Mouse (Mus musculus) midbrain, embryonic 11.5 days (tissue): ENCODE data around the gene Ehd1. TPM values are rescaled to one million over a fixed set of nuclear protein-coding genes. Genes with fewer than 3 reads are reported as not detected.

Source experiments
- ATAC-seq: fragments of 200-750 bp; cut with Nextera tagmentation; 2 replicates; pipeline ENCODE4 v1.8.0; 2017; ENCODE audit warnings: moderate TSS enrichment, moderate library complexity; ENCODE audit not compliant: low FRiP score
- DNase-seq: peaks from one replicate; pipeline ENCODE4 v3.0.0; 2015; ENCODE audit warnings: low spot score; ENCODE audit errors: missing footprints
- H3K27ac ChIP-seq: fragments of 300-500 bp; sonication (generic); 2 replicates; pipeline ENCODE4 v1.5.1; 2014; ENCODE audit warnings: low read depth, low read length
- H3K27me3 ChIP-seq: fragments of 300-500 bp; sonication (generic); 2 replicates; pipeline ENCODE4 v1.6.1; 2014; ENCODE audit warnings: mild to moderate bottlenecking, low read length, moderate library complexity, mixed read lengths; ENCODE audit not compliant: control insufficient read depth, insufficient read depth
- H3K36me3 ChIP-seq: fragments of 300-500 bp; sonication (generic); 2 replicates; pipeline ENCODE4 v1.6.1; 2014; ENCODE audit warnings: mild to moderate bottlenecking, low read length, moderate library complexity, mixed read lengths; ENCODE audit not compliant: control insufficient read depth, insufficient read depth
- H3K4me1 ChIP-seq: fragments of 300-500 bp; sonication (generic); 2 replicates; pipeline ENCODE4 v1.6.1; 2014; ENCODE audit warnings: low read length; ENCODE audit not compliant: control insufficient read depth, insufficient read depth
- H3K4me2 ChIP-seq: fragments of 300-500 bp; sonication (generic); 2 replicates; pipeline ENCODE4 v1.6.1; 2014; ENCODE audit warnings: mild to moderate bottlenecking, moderate library complexity
- H3K4me3 ChIP-seq: fragments of 300-500 bp; sonication (generic); 2 replicates; pipeline ENCODE4 v1.5.1; 2014; ENCODE audit warnings: low read depth, low read length
- H3K9ac ChIP-seq: fragments of 300-500 bp; sonication (generic); 2 replicates; pipeline ENCODE4 v1.6.1; 2014; ENCODE audit warnings: low read length
- H3K9me3 ChIP-seq: fragments of 300-500 bp; sonication (generic); 2 replicates; pipeline ENCODE4 v1.6.1; 2016; ENCODE audit warnings: low read length; ENCODE audit not compliant: control insufficient read depth
- WGBS: fragments of 180-500 bp; shearing (Covaris S2); extraction: QIAGEN DNeasy Blood & Tissue Kit; methylation state at CpG from one replicate; pipeline ENCODE4 v1.1.7; 2014; 5-methylcytosine and 5-hydroxymethylcytosine counted together
- microRNA counts: library from miRNA; unstranded; fragments of <30 nt; microRNA quantifications from one replicate; lab custom pipeline; 2015
- microRNA-seq: library from miRNA; unstranded; fragments of <30 nt; microRNA quantifications from one replicate; pipeline ENCODE4, GENCODE M21; 2017
- polyA plus RNA-seq: library from polyadenylated mRNA; unstranded; fragments of >200 nt; fragmentation: Nextera tagmentation; extraction: Ambion mirVana; gene quantifications from 2 replicates; pipeline ENCODE4 v1.2.1, GENCODE M21; 2014

Ehd1 gene
- polyA plus RNA-seq, 1 experiment from 2014 or later, result 68.2 TPM

DNA sequence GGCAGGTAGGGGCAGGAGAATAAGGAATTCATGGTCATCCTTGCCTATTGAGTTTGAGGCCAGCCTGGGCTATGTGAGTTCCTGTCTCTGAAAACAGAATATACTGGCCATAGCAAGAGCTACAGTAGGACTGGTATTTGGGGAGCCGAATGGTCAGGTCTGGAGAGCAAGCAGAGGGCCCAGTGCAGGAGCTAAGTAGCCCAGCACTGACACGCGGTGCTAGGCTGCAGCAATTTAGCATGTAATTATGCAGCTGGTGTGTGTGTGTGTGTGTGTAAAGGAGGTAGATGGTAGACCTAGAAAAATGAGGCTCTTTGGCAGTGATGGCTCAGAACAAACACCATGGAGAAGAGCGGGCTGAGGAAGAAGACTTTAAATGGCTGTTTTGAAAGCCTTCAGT, 71.1 kb downstream of the Ehd1 start:
- Histone ChIP-seq H3K4me2 (no peak overlapping the region), H3K4me1 (peaks cover 2% of the 10 kb centered on the region; the same call in 1 of the 2 replicates), H3K4me3 (no peak overlapping the region), H3K9ac (no peak overlapping the region), H3K9me3 (no peaks in the 10 kb centered on the region), H3K27me3 (no peaks in the 10 kb centered on the region), H3K27ac (no peak overlapping the region), H3K36me3 (no peaks in the 10 kb centered on the region)
- DNase-seq (peak; percentile 51), ATAC-seq (no peak)
- WGBS, result 95% methylated on average over 4 of the region's 4 CpGs

DNA sequence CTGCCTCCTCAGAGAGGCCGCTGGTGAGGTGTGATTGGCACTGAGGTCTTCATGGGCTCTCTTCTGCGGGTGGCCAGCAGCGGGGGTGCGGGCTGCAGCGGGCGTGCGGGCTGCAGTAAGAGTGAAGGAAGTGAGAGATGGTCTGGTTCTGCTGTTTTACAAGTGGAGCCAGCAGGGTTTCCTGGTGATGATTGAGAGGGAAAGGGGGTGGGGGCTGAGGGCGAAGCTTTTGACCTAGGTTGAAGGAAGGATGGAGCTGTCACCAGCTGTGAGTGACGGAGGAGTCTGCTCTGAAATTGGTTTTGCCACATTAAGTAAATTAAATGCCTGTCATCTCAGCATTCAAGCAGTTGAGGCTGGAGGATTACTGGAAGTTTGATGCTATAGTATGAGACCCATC, 72.2 kb downstream of the Ehd1 start:
- H3K4me3 ChIP-seq, result no peak overlapping the region
- H3K36me3 ChIP-seq, result no peaks in the 10 kb centered on the region
- ATAC-seq, result no peak
- no peaks in the 10 kb centered on the region for H3K9me3 ChIP-seq
- H3K9ac ChIP-seq, result no peak overlapping the region
- H3K27me3 ChIP-seq, result no peaks in the 10 kb centered on the region
- WGBS, result 70% methylated on average over 9 of the region's 9 CpGs
- no peak overlapping the region for H3K27ac ChIP-seq
- peaks cover 2% of the 10 kb centered on the region; the same call in 1 of the 2 replicates for H3K4me1 ChIP-seq
- no peak overlapping the region for H3K4me2 ChIP-seq
- DNase-seq, result peak; percentile 83

GRCm38 (mm10) chr19:6349215-6349983, 72.9 kb downstream of the Ehd1 start:
- peaks cover 2% of the 10 kb centered on the region; the same call in 1 of the 2 replicates for H3K4me1 ChIP-seq
- no peaks in the 10 kb centered on the region for H3K9me3 ChIP-seq
- WGBS, result 50% methylated on average over 14 of the region's 14 CpGs
- H3K36me3 ChIP-seq, result no peaks in the 10 kb centered on the region
- no peak overlapping the region for H3K9ac ChIP-seq
- no peaks in the 10 kb centered on the region for H3K27me3 ChIP-seq
- no peak overlapping the region for H3K4me2 ChIP-seq
- ATAC-seq, result no peak
- no peak for DNase-seq
- H3K4me3 ChIP-seq, result no peak overlapping the region
- no peak overlapping the region for H3K27ac ChIP-seq

MicroRNA genes within 50 kb of the gene (microRNA counts, 519-probe panel; counts per million panel counts)
- not detected for microRNA mmu-miR-192 (lab: Ali Mortazavi, UCI)

Small RNA genes lying within 50 kb of the gene (microRNA-seq; reads per million reads assigned to microRNA genes)
- gene Mir192 (91.9 reads per million, percentile 51 among the genes with 10 or more reads in this experiment), gene Mir194-2 (99.1 reads per million, percentile 52 among the genes with 10 or more reads in this experiment), gene Mir6989 (0.95 reads per million)

Other genes starting within 250 kb of the Ehd1 start
- 18.6 and 23.1 TPM in 2 replicates for gene Syvn1, start 230.1 kb upstream of the Ehd1 start, polyA plus RNA-seq
- gene Mrpl49, start 218.9 kb upstream of the Ehd1 start, polyA plus RNA-seq, result 88.0 and 92.5 TPM in 2 replicates
- gene Fau, start 218.9 kb upstream of the Ehd1 start, polyA plus RNA-seq, result 717 and 781 TPM in 2 replicates
- 39.5 and 40.0 TPM in 2 replicates for gene Znhit2, start 215.5 kb upstream of the Ehd1 start, polyA plus RNA-seq
- gene Tm7sf2, start 208.4 kb upstream of the Ehd1 start, polyA plus RNA-seq, result 35.7 and 39.6 TPM in 2 replicates
- 37.4 and 48.3 TPM in 2 replicates for gene Vps51, start 199.5 kb upstream of the Ehd1 start, polyA plus RNA-seq
- gene Tmem262, start 196.7 kb upstream of the Ehd1 start, polyA plus RNA-seq, result not detected in 2 replicates
- gene Gm28374, start 194.5 kb upstream of the Ehd1 start, polyA plus RNA-seq, result 2.0 and 2.2 TPM in 2 replicates
- 63.4 and 63.5 TPM in 2 replicates for gene Zfpl1, start 191.8 kb upstream of the Ehd1 start, polyA plus RNA-seq
- 61.2 and 66.3 TPM in 2 replicates for gene Cdca5, start 191.7 kb upstream of the Ehd1 start, polyA plus RNA-seq
- gene AC131692.1, start 182.3 kb upstream of the Ehd1 start, polyA plus RNA-seq, result 0.27 and 0.40 TPM in 2 replicates
- 0.37 and 0.46 TPM in 2 replicates for gene Naaladl1, start 170.9 kb upstream of the Ehd1 start, polyA plus RNA-seq
- gene Sac3d1, start 158.1 kb upstream of the Ehd1 start, polyA plus RNA-seq, result 55.3 and 60.0 TPM in 2 replicates
- gene Snx15, start 148.4 kb upstream of the Ehd1 start, polyA plus RNA-seq, result 23.8 and 26.1 TPM in 2 replicates
- not detected in 2 replicates for gene Batf2, start 135.7 kb upstream of the Ehd1 start, polyA plus RNA-seq
- gene Arl2, start 135.2 kb upstream of the Ehd1 start, polyA plus RNA-seq, result 75.6 and 86.1 TPM in 2 replicates
- not detected in 2 replicates for gene Majin, start 92.3 kb upstream of the Ehd1 start, polyA plus RNA-seq
- gene Gpha2, start 50.3 kb upstream of the Ehd1 start, polyA plus RNA-seq, result 0.39 and 0.40 TPM in 2 replicates
- 39.1 and 41.0 TPM in 2 replicates for gene Ppp2r5b, start 40.9 kb upstream of the Ehd1 start, polyA plus RNA-seq
- gene Atg2a, start 35.1 kb upstream of the Ehd1 start, polyA plus RNA-seq, result 7.1 and 8.1 TPM in 2 replicates
- gene Cdc42bpg, start 29.7 kb downstream of the Ehd1 start, polyA plus RNA-seq, result 0.23 and 0.42 TPM in 2 replicates
- gene Men1, start 58.3 kb downstream of the Ehd1 start, polyA plus RNA-seq, result 51.2 and 54.7 TPM in 2 replicates
- 6.2 and 8.6 TPM in 2 replicates for gene Map4k2, start 64.4 kb downstream of the Ehd1 start, polyA plus RNA-seq
- 186 and 215 TPM in 2 replicates for gene Sf1, start 87.0 kb downstream of the Ehd1 start, polyA plus RNA-seq
- 0.81 and 1.8 TPM in 2 replicates for gene Pygm, start 107.7 kb downstream of the Ehd1 start, polyA plus RNA-seq
- gene Rasgrp2, start 122.6 kb downstream of the Ehd1 start, polyA plus RNA-seq, result 14.1 and 16.8 TPM in 2 replicates
- gene Nrxn2, start 142.0 kb downstream of the Ehd1 start, polyA plus RNA-seq, result 9.2 and 9.5 TPM in 2 replicates